Mouse (Mus musculus): ENCODE results near the gene Dnm1. TPM values are rescaled to one million over a fixed set of nuclear protein-coding genes. Genes with fewer than 3 reads are reported as not detected.

Dnm1 gene
- total RNA-seq, 2 experiments from 2014 or later = 1,259 to 1,310 TPM

- intact Hi-C loops (cut with DNase I) = loop anchor here (2.0 kb wide), 1 partner anchor 52 kb away; no protein-coding TSS in a partner anchor
- no peak for TF ChIP-seq CTCF (IDR thresholded peaks at IDR 0.05)
- peak overlapping the region; percentile 47 for H3K4me3 ChIP-seq
- H3K27ac ChIP-seq = peak overlapping the region; percentile 98
- DNase-seq (ENCODE audit: extremely low spot score in 1 of 2, low spot score in 2 of 2) = peak in 1 of 2 experiments; percentile 78
Observed at GRCm38 (mm10) chr2:32360741-32361140, 7.6 kb upstream of the Dnm1 start.

GRCm38 (mm10) chr2:32358381-32358780 lies 5.2 kb upstream of the Dnm1 start:
- peak overlapping the region; percentile 38; the same call in 1 of the 2 replicates for H3K27ac ChIP-seq
- no peak for DNase-seq (ENCODE audit: extremely low spot score in 1 of 2, low spot score in 2 of 2)
- no peak overlapping the region for H3K4me3 ChIP-seq
- intact Hi-C loops (cut with DNase I) = no loop called here
- no peak for TF ChIP-seq CTCF (IDR thresholded peaks at IDR 0.05)

GRCm38 (mm10) chr2:32357710-32358109 lies 4.6 kb upstream of the Dnm1 start:
- Histone ChIP-seq H3K4me3 (no peak overlapping the region), H3K27ac (peak overlapping the region; percentile 38)
- intact Hi-C loops (cut with DNase I) = no loop called here
- no peak for DNase-seq (ENCODE audit: extremely low spot score in 1 of 2, low spot score in 2 of 2)
- no peak for TF ChIP-seq CTCF (IDR thresholded peaks at IDR 0.05)

- TF ChIP-seq CTCF (IDR thresholded peaks at IDR 0.05) = no peak
- intact Hi-C loops (cut with DNase I) = no loop called here
Observed at GRCm38 (mm10) chr2:32356216-32356615, 3.1 kb upstream of the Dnm1 start.

GRCm38 (mm10) chr2:32354336-32354895 lies 1.3 kb upstream of the Dnm1 start:
- intact Hi-C loops (cut with DNase I) = no loop called here
- Histone ChIP-seq H3K4me3 (no peak overlapping the region), H3K27ac (no peak overlapping the region)
- TF ChIP-seq CTCF (IDR thresholded peaks at IDR 0.05) = no peak
- no peak for DNase-seq (ENCODE audit: extremely low spot score in 1 of 2, low spot score in 2 of 2)

More at GRCm38 (mm10) chr2:32356216-32356615, 3.1 kb upstream of the Dnm1 start:
- Histone ChIP-seq H3K4me3 (no peak overlapping the region), H3K27ac (no peak overlapping the region)
- DNase-seq (ENCODE audit: extremely low spot score in 1 of 2, low spot score in 2 of 2) = no peak

GRCm38 (mm10) chr2:32353836-32354235 lies 698 bp upstream of the Dnm1 start:
- DNase-seq (ENCODE audit: extremely low spot score in 1 of 2, low spot score in 2 of 2) = no peak
- H3K27ac ChIP-seq = peak overlapping the region; percentile 99
- TF ChIP-seq CTCF (IDR thresholded peaks at IDR 0.05) = no peak; the same call in 1 of the 2 replicates
- intact Hi-C loops (cut with DNase I) = no loop called here
- H3K4me3 ChIP-seq = no peak overlapping the region

- peak; percentile 67 to 72 for DNase-seq (ENCODE audit: extremely low spot score in 1 of 2, low spot score in 2 of 2)
- no peak for TF ChIP-seq CTCF (IDR thresholded peaks at IDR 0.05)
- intact Hi-C loops (cut with DNase I) = no loop called here
- Histone ChIP-seq H3K4me3 (peak within 1 kb of the TSS; percentile 92), H3K27ac (peak within 1 kb of the TSS; percentile 99)
Observed at GRCm38 (mm10) chr2:32352151-32353006, 759 bp downstream of the Dnm1 start, which contains the start of gene Ciz1. Gene Ciz1, plus strand, starts transcription at chr2:32352327.

GRCm38 (mm10) chr2:32351471-32351961 lies 1.6 kb downstream of the Dnm1 start:
- DNase-seq (ENCODE audit: extremely low spot score in 1 of 2, low spot score in 2 of 2) = no peak
- no peak for TF ChIP-seq CTCF (IDR thresholded peaks at IDR 0.05)
- H3K27ac ChIP-seq = peak overlapping the region; percentile 99
- intact Hi-C loops (cut with DNase I) = no loop called here
- H3K4me3 ChIP-seq = peak overlapping the region; percentile 92

GRCm38 (mm10) chr2:32350471-32351051 lies 2.6 kb downstream of the Dnm1 start:
- Histone ChIP-seq H3K4me3 (peak overlapping the region; percentile 92), H3K27ac (peak overlapping the region; percentile 99)
- intact Hi-C loops (cut with DNase I) = no loop called here
- DNase-seq (ENCODE audit: extremely low spot score in 1 of 2, low spot score in 2 of 2) = no peak
- no peak for TF ChIP-seq CTCF (IDR thresholded peaks at IDR 0.05)

GRCm38 (mm10) chr2:32349625-32350255 lies 3.4 kb downstream of the Dnm1 start:
- intact Hi-C loops (cut with DNase I) = no loop called here
- DNase-seq (ENCODE audit: extremely low spot score in 1 of 2, low spot score in 2 of 2) = no peak

GRCm38 (mm10) chr2:32348311-32348710 lies 4.8 kb downstream of the Dnm1 start:
- intact Hi-C loops (cut with DNase I) = no loop called here
- H3K4me3 ChIP-seq = peak overlapping the region; percentile 92
- DNase-seq (ENCODE audit: extremely low spot score in 1 of 2, low spot score in 2 of 2) = peak in 1 of 2 experiments; percentile 69
- no peak for TF ChIP-seq CTCF (IDR thresholded peaks at IDR 0.05)
- H3K27ac ChIP-seq = peak overlapping the region; percentile 99

More at GRCm38 (mm10) chr2:32349625-32350255, 3.4 kb downstream of the Dnm1 start:
- Histone ChIP-seq H3K27ac (peak overlapping the region; percentile 99), H3K4me3 (peak overlapping the region; percentile 92)
- TF ChIP-seq CTCF (IDR thresholded peaks at IDR 0.05) = no peak

All from left cerebral cortex, adult 2 months (tissue).